Mouse (Mus musculus) brain, embryonic 14.5 days (tissue): ENCODE measurements around the gene Psme2.

ENCODE experiments used
- CTCF ChIP-seq: fragments of 200-500 bp; IDR thresholded peaks from 2 replicates; pipeline ENCODE4 v1.5.1; 2012; ENCODE audit warnings: inconsistent platforms, mild to moderate bottlenecking, moderate library complexity, borderline replicate concordance; ENCODE audit not compliant: insufficient read depth, insufficient read length; ENCODE audit errors: extremely low read depth
- POLR2A ChIP-seq: fragments of 200-500 bp; IDR thresholded peaks from 2 replicates; pipeline ENCODE4 v1.6.1; 2012; ENCODE audit warnings: mild to moderate bottlenecking, inconsistent platforms, borderline replicate concordance; ENCODE audit not compliant: poor library complexity, insufficient read depth, insufficient read length, severe bottlenecking; ENCODE audit errors: extremely low read depth

- TF ChIP-seq CTCF (no peak), POLR2A (no peak)
Observed at GRCm38 (mm10) chr14:55544334-55544733, 46.6 kb downstream of the Psme2 start.
